Mouse (Mus musculus) liver, embryonic 14.5 days (tissue): ENCODE measurements at regions not wholly inside any gene's neighbourhood (a gene's known extent, or its start where the extent isn't known, plus 50 kb on each side); places are given as distances from the start of the nearest gene placed in this dataset.

Experiments used
- CTCF ChIP-seq: IDR thresholded peaks from 2 replicates; pipeline ENCODE4 v1.5.1; 2016; ENCODE audit warnings: antibody characterized with exemption, low read depth, control low read depth
- EP300 ChIP-seq: IDR thresholded peaks from 2 replicates; pipeline ENCODE4 v1.6.1; 2016; ENCODE audit warnings: antibody characterized with exemption, low read depth

GRCm38 (mm10) chr14:79872430-79872829 is 101.3 kb upstream of the Pcdh8 start:
- TF ChIP-seq CTCF, result no peak
- TF ChIP-seq EP300, result no peak
